8 mouse cellular contexts compared by ENCODE assay signal in genomic region chr7:16809739-16810138, GRCm38 (mm10). TPM values are rescaled to one million over a fixed set of nuclear protein-coding genes. Genes with fewer than 3 reads are reported as not detected.
A peak's percentile ranks its signal among the peaks of the same experiment; 100 is the strongest.
DNase-seq lines count a peak whose midpoint lies in the region; ATAC-seq and TF ChIP-seq lines count a peak whose summit lies in the region.

No protein-coding gene starts in this region.

- no peak overlapping the region for H3K4me2 ChIP-seq in CH12.LX (ENCODE audit: insufficient read depth, low read depth, poor library complexity, severe bottlenecking)
- H3K4me2 ChIP-seq in heart, postnatal 0 days (ENCODE audit: low read depth, low read length): no peak overlapping the region

- no peak overlapping the region for H3K4me3 ChIP-seq in CH12.LX (replicated peaks in 1 of 3; ENCODE audit: low read depth in 2 of 3, low read length in 2 of 3, poor library complexity in 1 of 3)
- no peak overlapping the region for H3K4me3 ChIP-seq in heart, postnatal 0 days (ENCODE audit: low read depth, low read length)

- peaks cover 39 to 75% of the 10 kb centered on the region in 2 experiments for H3K36me3 ChIP-seq in CH12.LX (replicated peaks in 1 of 2; ENCODE audit: control insufficient read depth in 1 of 2, insufficient read depth in 1 of 2, low read length in 1 of 2)
- peaks cover 43% of the 10 kb centered on the region for H3K36me3 ChIP-seq in heart, postnatal 0 days (replicated peaks; ENCODE audit: control insufficient read depth, insufficient read depth, low read length)

- peak; percentile 52 for DNase-seq in CH12.LX (ENCODE audit: extremely low read depth)
- DNase-seq in adrenal gland, postnatal 14 days: peak; percentile 77
- DNase-seq in embryo, embryonic 9.5 days (ENCODE audit: extremely low spot score): peak; percentile 68
- peak; percentile 75 for DNase-seq in heart, postnatal 0 days (ENCODE audit: low spot score)
- peak; percentile 71 for DNase-seq in layer of hippocampus, adult 9-11 months
- peak; percentile 78 for DNase-seq in lung, postnatal 25 days (ENCODE audit: low spot score)
- DNase-seq in right cerebral cortex, postnatal 10 days (ENCODE audit: low spot score in 2 of 2): peak; percentile 79 to 82

- peaks cover 12% of the 10 kb centered on the region for H3K9me3 ChIP-seq in CH12.LX (replicated peaks; ENCODE audit: low read length)
- H3K9me3 ChIP-seq in heart, postnatal 0 days (replicated peaks; ENCODE audit: control insufficient read depth, low read length): no peaks in the 10 kb centered on the region

- no peaks in the 10 kb centered on the region for H3K27me3 ChIP-seq in CH12.LX (replicated peaks)
- no peaks in the 10 kb centered on the region for H3K27me3 ChIP-seq in heart, postnatal 0 days (ENCODE audit: control insufficient read depth, insufficient read depth, low read length)

- no peak overlapping the region for H3K9ac ChIP-seq in CH12.LX (ENCODE audit: insufficient read depth, low read depth)
- no peak overlapping the region for H3K9ac ChIP-seq in heart, postnatal 0 days (replicated peaks; ENCODE audit: low read depth, low read length)

- TF ChIP-seq CTCF in CH12.LX (conservative IDR thresholded peaks at IDR 0.05 in 1 of 2, IDR thresholded peaks at IDR 0.05 in 1 of 2; ENCODE audit: low read depth in 2 of 2, low read length in 2 of 2): peak; percentile 62 to 63; a peak in 3 of 4 replicates
- TF ChIP-seq CTCF in heart, postnatal 0 days (IDR thresholded peaks at IDR 0.05; ENCODE audit: low read depth): peak; percentile 85

- in situ Hi-C loops in CH12.LX (cut with MboI; ENCODE audit: low pct_ligation_motif_present, low pct_unique_long_range_greater_than_20kb, low sequenced_read_pairs): no loop called here

- peak; percentile 13; the same call in 1 of the 2 replicates for ATAC-seq in heart, postnatal 0 days (ENCODE audit: insufficient read depth, low read depth)
- ATAC-seq in activated CD4-positive, CD25-positive, alpha-beta regulatory T cell, adult 4 months: no peak

- 21% methylated on average over 10 of the region's 10 CpGs for WGBS in heart, postnatal 0 days

- TF ChIP-seq POLR2A in CH12.LX (IDR thresholded peaks at IDR 0.05; ENCODE audit: low read depth, low read length): no peak

- peak; percentile 31 for TF ChIP-seq RAD21 in CH12.LX (IDR thresholded peaks at IDR 0.05; ENCODE audit: low read depth, low read length)

- peaks cover 0 to under 1% of the 10 kb centered on the region in 2 experiments; a peak in 2 of 4 replicates for H3K4me1 ChIP-seq in CH12.LX (ENCODE audit: control insufficient read depth in 1 of 2, insufficient read depth in 2 of 2)
- no peaks in the 10 kb centered on the region; the same call in 1 of the 2 replicates for H3K4me1 ChIP-seq in heart, postnatal 0 days (ENCODE audit: control insufficient read depth, insufficient read depth)

- dilution Hi-C loops in CH12.LX (cut with MboI; ENCODE audit: extremely low pct_ligation_motif_present, extremely low pct_unique_long_range_greater_than_20kb, low sequenced_read_pairs): no loop called here

- TF ChIP-seq EP300 in CH12.LX (IDR thresholded peaks at IDR 0.05; ENCODE audit: low read length): no peak
- no peak for TF ChIP-seq EP300 in heart, postnatal 0 days (IDR thresholded peaks at IDR 0.05; ENCODE audit: low read depth)

- H3K79me2 ChIP-seq in CH12.LX (replicated peaks; ENCODE audit: control insufficient read depth, extremely low read depth, insufficient read depth, poor library complexity, severe bottlenecking): no peaks in the 10 kb centered on the region

- no peak overlapping the region for H3K27ac ChIP-seq in CH12.LX (ENCODE audit: insufficient read depth, low read depth)
- no peak overlapping the region for H3K27ac ChIP-seq in heart, postnatal 0 days (ENCODE audit: low read depth)

TF ChIP-seq in CH12.LX, 34 proteins besides CTCF, POLR2A, EP300 and RAD21:
- TF ChIP-seq USF2 (conservative IDR thresholded peaks at IDR 0.05; ENCODE audit: low read depth, low read length) (no peak), ETS1 (conservative IDR thresholded peaks at IDR 0.05; ENCODE audit: low read depth, low read length) (no peak), MYC (IDR thresholded peaks at IDR 0.05; ENCODE audit: low read depth, low read length) (no peak), MAZ (IDR thresholded peaks at IDR 0.05; ENCODE audit: low read depth, low read length) (no peak), TCF12 (IDR thresholded peaks at IDR 0.05; ENCODE audit: low read depth, low read length) (no peak), SMC3 (IDR thresholded peaks at IDR 0.05; ENCODE audit: low read depth, low read length) (peak; percentile 33; the same call in 1 of the 2 replicates)
TF ChIP-seq in CH12.LX: peak in this region for 1.

RNA-seq across cellular contexts. Expression of gene Strn4, which starts 6.0 kb away (rescaled TPM):
- total RNA-seq in CH12.LX (2012; rRNA removed) (57.4 and 63.5 TPM in 2 replicates), CH12.LX (2014; rRNA removed) (41.7 and 46.0 TPM in 2 replicates)
- 69.7 and 74.5 TPM in 2 replicates for polyA plus RNA-seq in CH12.LX (2012; ENCODE audit: insufficient read length, low read depth)
- 71.1 and 71.7 TPM in 2 replicates for total RNA-seq in adrenal gland, postnatal 14 days (2021)
- 128 and 148 TPM in 2 replicates for total RNA-seq in heart, postnatal 0 days (2014; rRNA removed; ENCODE audit: low replicate concordance)
- polyA plus RNA-seq in heart, postnatal 0 days (2015; fragmentation: Nextera tagmentation; extraction: Ambion mirVana): 55.5 and 61.1 TPM in 2 replicates
- 10 to 100 TPM; 23.0 to 23.1 TPM for polyA plus RNA-seq in activated CD4-positive, CD25-positive, alpha-beta regulatory T cell, adult 4 months (2017; shearing (Covaris generic))

RNA-seq across cellular contexts. Expression of gene Fkrp, which starts 6.8 kb away (rescaled TPM):
- 19.6 and 20.3 TPM in 2 replicates for total RNA-seq in CH12.LX (2012; rRNA removed)
- total RNA-seq in CH12.LX (2014; rRNA removed): 13.0 and 16.5 TPM in 2 replicates
- polyA plus RNA-seq in CH12.LX (2012; ENCODE audit: insufficient read length, low read depth): 19.6 and 23.4 TPM in 2 replicates
- total RNA-seq in adrenal gland, postnatal 14 days (2021): 23.8 and 25.1 TPM in 2 replicates
- 40.4 and 54.2 TPM in 2 replicates for total RNA-seq in heart, postnatal 0 days (2014; rRNA removed; ENCODE audit: low replicate concordance)
- polyA plus RNA-seq in heart, postnatal 0 days (2015; fragmentation: Nextera tagmentation; extraction: Ambion mirVana): 28.0 and 28.9 TPM in 2 replicates
- 1 to 10 TPM; 6.5 to 7.5 TPM for polyA plus RNA-seq in activated CD4-positive, CD25-positive, alpha-beta regulatory T cell, adult 4 months (2017; shearing (Covaris generic))

RNA-seq across cellular contexts. Expression of gene Slc1a5, which starts 28.6 kb away (rescaled TPM):
- total RNA-seq in CH12.LX (2012; rRNA removed) (147 and 174 TPM in 2 replicates), CH12.LX (2014; rRNA removed) (115 TPM in 2 replicates)
- polyA plus RNA-seq in CH12.LX (2012; ENCODE audit: insufficient read length, low read depth): 191 and 245 TPM in 2 replicates
- total RNA-seq in adrenal gland, postnatal 14 days (2021): 120 and 160 TPM in 2 replicates
- total RNA-seq in heart, postnatal 0 days (2014; rRNA removed; ENCODE audit: low replicate concordance): 55.8 and 81.4 TPM in 2 replicates
- 27.1 and 28.1 TPM in 2 replicates for polyA plus RNA-seq in heart, postnatal 0 days (2015; fragmentation: Nextera tagmentation; extraction: Ambion mirVana)
- polyA plus RNA-seq in activated CD4-positive, CD25-positive, alpha-beta regulatory T cell, adult 4 months (2017; shearing (Covaris generic)): 100 to 1,000 TPM; 143 to 179 TPM

RNA-seq across cellular contexts. Expression of gene Prkd2, which starts 33.0 kb away (rescaled TPM):
- total RNA-seq in CH12.LX (2012; rRNA removed): 18.0 and 18.7 TPM in 2 replicates
- 8.6 and 9.8 TPM in 2 replicates for total RNA-seq in CH12.LX (2014; rRNA removed)
- 32.2 and 39.0 TPM in 2 replicates for polyA plus RNA-seq in CH12.LX (2012; ENCODE audit: insufficient read length, low read depth)
- 25.0 and 35.4 TPM in 2 replicates for total RNA-seq in adrenal gland, postnatal 14 days (2021)
- total RNA-seq in heart, postnatal 0 days (2014; rRNA removed; ENCODE audit: low replicate concordance): 10.6 and 13.4 TPM in 2 replicates
- 8.3 and 8.8 TPM in 2 replicates for polyA plus RNA-seq in heart, postnatal 0 days (2015; fragmentation: Nextera tagmentation; extraction: Ambion mirVana)
- polyA plus RNA-seq in activated CD4-positive, CD25-positive, alpha-beta regulatory T cell, adult 4 months (2017; shearing (Covaris generic)): 10 to 100 TPM; 45.7 to 47.6 TPM
